In the genomic region with DNA sequence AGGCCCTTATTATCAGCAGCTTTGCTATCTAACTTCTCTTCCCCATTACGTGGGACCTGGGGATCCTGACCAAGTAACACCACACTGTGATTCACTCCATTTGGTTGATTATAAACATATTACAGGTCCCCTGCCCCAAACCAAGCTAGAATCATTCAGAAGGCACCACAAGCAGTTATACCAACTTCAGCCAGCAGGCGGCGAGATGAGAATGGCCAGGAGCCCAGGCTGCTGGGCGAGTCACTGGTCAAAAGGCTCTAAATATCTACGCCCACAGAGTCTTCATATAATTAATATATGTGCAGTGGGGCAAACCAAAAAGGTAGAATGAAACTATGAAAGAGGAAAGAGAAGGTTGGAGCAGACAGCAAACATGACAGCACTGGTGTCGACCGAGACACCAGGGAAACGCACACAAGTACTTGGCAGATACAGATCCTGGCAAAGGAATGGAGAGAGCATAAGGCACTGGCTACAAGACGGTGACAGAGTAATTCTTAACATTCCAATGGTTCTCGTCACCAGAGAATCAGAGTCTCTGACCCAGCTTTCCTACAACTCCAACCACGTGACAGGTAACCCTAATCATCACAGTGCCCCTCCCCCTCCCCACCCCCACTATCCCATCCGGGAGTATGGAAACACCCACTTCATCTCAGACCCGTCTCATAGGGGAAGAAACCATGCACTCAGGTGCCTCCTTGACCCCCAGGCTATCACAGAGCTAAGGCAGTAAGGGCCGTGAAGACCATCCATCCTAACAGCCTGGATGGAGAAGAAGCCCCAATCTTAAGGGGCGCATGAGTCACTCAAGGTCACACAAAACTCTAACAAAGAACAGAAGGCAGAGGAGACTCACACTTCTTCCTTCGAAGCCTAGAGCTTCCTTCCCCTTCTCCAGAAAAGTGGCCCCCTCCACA, we compare ENCODE assay signal across 8 mouse cellular contexts.
DNase-seq lines count a peak whose midpoint lies in the region; ATAC-seq lines count a peak whose summit lies in the region.

No protein-coding gene starts in this region.

- no peaks in the 10 kb centered on the region for H3K36me3 ChIP-seq in hindbrain, embryonic 14.5 days (replicated peaks; ENCODE audit: control insufficient read depth, insufficient read depth)

- H3K9me3 ChIP-seq in hindbrain, embryonic 14.5 days (ENCODE audit: control insufficient read depth, low read length): no peaks in the 10 kb centered on the region

- H3K9ac ChIP-seq in hindbrain, embryonic 14.5 days: peak overlapping the region; percentile 31; the same call in 1 of the 2 replicates

- no peak for ATAC-seq in hindbrain, embryonic 14.5 days (ENCODE audit: low FRiP score)
- ATAC-seq in megakaryocyte-erythroid progenitor cell, adult 5-6 weeks (replicated peaks; ENCODE audit: low FRiP score, low TSS enrichment, poor library complexity, severe bottlenecking): peak; percentile 65; the same call in 1 of the 2 replicates
- no peak for ATAC-seq in erythroblast, adult 5-6 weeks (replicated peaks; ENCODE audit: low FRiP score, poor library complexity, severe bottlenecking)

- H3K4me1 ChIP-seq in hindbrain, embryonic 14.5 days (replicated peaks; ENCODE audit: control insufficient read depth, insufficient read depth, low read length): peaks cover 41% of the 10 kb centered on the region

- peak overlapping the region; percentile 54 for H3K4me3 ChIP-seq in hindbrain, embryonic 14.5 days (replicated peaks; ENCODE audit: low read length)

- H3K4me2 ChIP-seq in hindbrain, embryonic 14.5 days (replicated peaks): peak overlapping the region; percentile 97

- WGBS in hindbrain, embryonic 14.5 days: 34% methylated on average over 16 of the region's 16 CpGs

- no peak overlapping the region for H3K27ac ChIP-seq in hindbrain, embryonic 14.5 days

- H3K27me3 ChIP-seq in hindbrain, embryonic 14.5 days (ENCODE audit: control insufficient read depth, insufficient read depth, low read length): 0 out of 2 replicates have a peak, but pooled peaks cover 20% of the 10 kb centered on the region

- peak; percentile 74 for DNase-seq in ZHBTc4 (ENCODE audit: low read depth, low spot score)
- DNase-seq in cerebellum, adult 9-11 months: peak; percentile 89
- peak; percentile 84 to 90 for DNase-seq in frontal cortex, postnatal 36 days (ENCODE audit: low spot score in 2 of 2)
- peak; percentile 86 for DNase-seq in hindbrain, embryonic 14.5 days (ENCODE audit: low spot score)
- peak; percentile 47 for DNase-seq in left cerebral cortex, adult 11 months (ENCODE audit: low spot score)
- peak; percentile 90 for DNase-seq in right cerebral cortex, postnatal 4 days
